Mouse (Mus musculus) bone marrow macrophage, adult 2 months (primary cell): ENCODE data around the gene Atp10b.
"Not testable (repeated sequence)": the region's sequence is repeated elsewhere in the genome, so short reads cannot be mapped to it uniquely, and the experiment has no call there.

Experiments used
- CTCF ChIP-seq: IDR thresholded peaks from 2 replicates; pipeline ENCODE4 v1.5.1; 2012; ENCODE audit warnings: low read depth, mild to moderate bottlenecking, low read length, moderate library complexity
- POLR2A ChIP-seq: IDR thresholded peaks from 2 replicates; pipeline ENCODE4 v1.6.1; 2012; ENCODE audit warnings: mild to moderate bottlenecking, low read depth, low read length, borderline replicate concordance

GRCm38 (mm10) chr11:43126573-43126972 is 23.1 kb upstream of the Atp10b start:
- not testable (repeated sequence) for TF ChIP-seq CTCF, POLR2A
